Mouse (Mus musculus) liver, embryonic 14 days (tissue): ENCODE results near the gene Rasa3. TPM values are rescaled to one million over a fixed set of nuclear protein-coding genes. Genes with fewer than 3 reads are reported as not detected.

Experiments
- polyA plus RNA-seq: library from polyadenylated mRNA; depleted of rRNA; stranded (reverse); fragments of >200 nt; gene quantifications from 2 replicates; pipeline ENCODE4 v1.2.3, GENCODE M21; 2012; rRNA removed

Rasa3 gene
- 10.8 and 11.9 TPM in 2 replicates for polyA plus RNA-seq

DNA sequence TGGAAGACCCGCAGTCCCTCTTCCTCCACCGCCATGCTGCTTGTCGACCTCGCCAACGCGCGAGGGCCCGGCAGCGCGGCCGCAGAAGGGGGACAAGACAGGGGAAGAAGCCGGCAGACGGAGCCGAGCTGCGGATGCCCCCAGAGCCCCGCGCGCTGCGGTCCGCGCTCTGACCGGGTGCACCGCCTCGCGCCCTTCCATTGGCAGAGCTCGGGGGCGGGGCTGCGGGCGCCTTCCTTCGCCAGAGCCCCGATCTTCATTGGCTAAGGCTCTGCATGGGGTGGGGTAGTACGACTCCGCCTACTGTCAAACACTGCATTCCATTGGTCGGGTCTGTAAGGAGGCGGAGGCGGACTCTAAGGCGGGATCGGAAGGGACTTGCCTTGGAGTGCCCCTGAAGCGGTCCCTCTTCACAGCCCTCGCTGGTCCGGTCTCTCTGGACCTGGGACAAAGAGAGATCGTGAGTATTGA, at the start of gene Rasa3:
Gene Rasa3, minus strand, starts transcription at position 191 of the 471 bp plus-strand sequence.

DNA sequence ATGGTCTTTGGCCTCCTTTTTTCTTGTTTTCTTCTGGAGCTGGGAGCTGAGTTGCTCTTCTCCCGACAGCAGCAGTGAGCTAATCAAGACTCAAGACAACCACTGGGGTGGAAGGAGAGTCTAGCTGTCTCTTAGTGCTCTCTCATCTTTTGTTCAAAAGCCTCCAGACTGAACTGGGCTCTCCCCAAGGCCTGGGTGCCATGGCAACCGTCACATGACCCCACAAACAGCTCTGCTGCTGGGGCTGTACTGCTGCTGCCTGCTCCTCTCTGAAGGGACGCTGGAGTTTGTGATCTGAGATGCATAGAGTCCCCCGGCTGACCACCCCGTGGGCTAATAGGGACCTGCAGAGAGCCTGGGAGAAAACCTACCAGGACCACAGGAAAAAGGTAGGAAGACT, 28.3 kb upstream of the Rasa3 start, which contains the start of gene Cfap97d2:
Gene Cfap97d2, plus strand, starts transcription at position 222 of the 400 bp plus-strand sequence.

DNA sequence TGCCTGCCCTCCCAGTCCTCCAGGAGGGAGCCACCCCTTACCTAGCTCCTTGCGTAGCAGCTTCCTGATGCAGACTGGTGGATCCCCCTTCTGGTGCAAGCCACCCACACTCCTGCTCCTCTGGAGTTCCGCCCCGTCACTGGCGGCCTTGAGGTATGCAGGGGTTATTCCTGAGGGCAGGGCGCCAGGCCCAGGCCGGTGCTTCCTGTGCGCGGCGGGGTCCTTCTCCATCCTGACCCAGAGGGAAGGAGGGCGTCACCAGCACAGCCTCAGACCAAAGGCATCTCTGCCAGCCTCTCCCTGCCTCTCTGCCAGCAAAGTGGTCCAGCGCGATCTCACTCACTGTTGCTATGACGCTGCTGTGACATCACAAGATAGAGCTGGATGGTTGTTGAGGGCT, 115.3 kb downstream of the Rasa3 start, which contains the start of gene 1700029H14Rik:
Gene 1700029H14Rik, minus strand, starts transcription at position 344 of the 400 bp plus-strand sequence.

Other genes with a start within 250 kb of the Rasa3 start
- not detected in 2 replicates for gene Tmem255b, start 242.4 kb downstream of the Rasa3 start, polyA plus RNA-seq
- gene Gas6, start 183.1 kb downstream of the Rasa3 start, polyA plus RNA-seq: 2.8 and 2.9 TPM in 2 replicates
- gene 1700029H14Rik, start 115.1 kb downstream of the Rasa3 start, polyA plus RNA-seq: 0.01 TPM in 1 of 2 replicates, not detected in the other
- gene Cfap97d2, start 28.3 kb upstream of the Rasa3 start, polyA plus RNA-seq: 0.05 and 0.07 TPM in 2 replicates
- gene Cdc16, start 80.1 kb upstream of the Rasa3 start, polyA plus RNA-seq: 31.0 and 33.6 TPM in 2 replicates
- gene Upf3a, start 108.0 kb upstream of the Rasa3 start, polyA plus RNA-seq: 9.1 and 10.0 TPM in 2 replicates
- not detected in 2 replicates for gene AF366264, start 160.8 kb upstream of the Rasa3 start, polyA plus RNA-seq
- 7.6 and 8.4 TPM in 2 replicates for gene Champ1, start 192.0 kb upstream of the Rasa3 start, polyA plus RNA-seq
- gene Coprs, start 212.7 kb upstream of the Rasa3 start, polyA plus RNA-seq: 3.2 and 3.5 TPM in 2 replicates